9 mouse cellular contexts compared by ENCODE assay signal in genomic region chr12:70881340-70881739, GRCm38 (mm10). TPM values are rescaled to one million over a fixed set of nuclear protein-coding genes. Genes with fewer than 3 reads are reported as not detected.
A peak's percentile ranks its signal among the peaks of the same experiment; 100 is the strongest.
DNase-seq lines count a peak whose midpoint lies in the region; ATAC-seq and TF ChIP-seq lines count a peak whose summit lies in the region.
"Had no signal": no experiment of that assay in that cellular context is flagged by ENCODE, and none has a peak within 500 bp of the region (broad histone marks: within the 10 kb centered on the region; RNA-seq: fewer than 3 reads in every experiment).

No protein-coding gene starts in this region.

- peak overlapping the region; percentile 15 for H3K27ac ChIP-seq in neural tube, embryonic 15.5 days (replicated peaks)
- H3K27ac ChIP-seq in intestine, postnatal 0 days (ENCODE audit: low read depth, low read length), result no peak overlapping the region

- ATAC-seq in neural tube, embryonic 15.5 days (ENCODE audit: low FRiP score), result peak; percentile 79
- ATAC-seq in intestine, postnatal 0 days, result no peak
- ATAC-seq in inflammation-experienced regulatory T-cells, adult 6 months, result no peak

- no peak overlapping the region for H3K4me2 ChIP-seq in neural tube, embryonic 15.5 days
- no peak overlapping the region for H3K4me2 ChIP-seq in intestine, postnatal 0 days (replicated peaks; ENCODE audit: low read depth)

- 54% methylated on average over 12 of the region's 12 CpGs for WGBS in neural tube, embryonic 15.5 days
- WGBS in intestine, postnatal 0 days, result 75% methylated on average over 12 of the region's 12 CpGs

- peak; percentile 41 to 49 for DNase-seq in right cerebral cortex, postnatal 10 days (ENCODE audit: low spot score in 2 of 2)
- DNase-seq in right cerebral cortex, adult 2 months (ENCODE audit: low spot score in 2 of 2), result no peak
- DNase-seq in cerebellum, postnatal 14 days, result peak; percentile 97 to 98
- DNase-seq in kidney, adult 18-20 months, result peak; percentile 27
- DNase-seq in frontal cortex, postnatal 25 days (ENCODE audit: low spot score in 2 of 2), result no peak

- TF ChIP-seq CTCF in intestine, postnatal 0 days (IDR thresholded peaks at IDR 0.05; ENCODE audit: low read depth), result no peak

- H3K4me1 ChIP-seq in neural tube, embryonic 15.5 days, result peaks cover 25% of the 10 kb centered on the region
- H3K4me1 ChIP-seq in intestine, postnatal 0 days (replicated peaks; ENCODE audit: control insufficient read depth, insufficient read depth, low read length), result no peaks in the 10 kb centered on the region

- no peaks in the 10 kb centered on the region for H3K27me3 ChIP-seq in neural tube, embryonic 15.5 days (replicated peaks)
- no peaks in the 10 kb centered on the region for H3K27me3 ChIP-seq in intestine, postnatal 0 days (replicated peaks; ENCODE audit: control insufficient read depth, insufficient read depth, low read length)

- H3K9ac ChIP-seq in neural tube, embryonic 15.5 days (replicated peaks), result no peak overlapping the region
- no peak overlapping the region for H3K9ac ChIP-seq in intestine, postnatal 0 days (ENCODE audit: low read depth, low read length)

- H3K36me3 ChIP-seq in neural tube, embryonic 15.5 days, result peaks cover 10% of the 10 kb centered on the region
- peaks cover 9% of the 10 kb centered on the region; the same call in 1 of the 2 replicates for H3K36me3 ChIP-seq in intestine, postnatal 0 days (ENCODE audit: control insufficient read depth, insufficient read depth)

- no peak overlapping the region for H3K4me3 ChIP-seq in neural tube, embryonic 15.5 days (replicated peaks)
- no peak overlapping the region for H3K4me3 ChIP-seq in intestine, postnatal 0 days (ENCODE audit: low read depth, low read length)
- H3K4me3 ChIP-seq: erythroblast, embryonic 14.5 days had no signal

- H3K9me3 ChIP-seq in neural tube, embryonic 15.5 days (replicated peaks), result no peaks in the 10 kb centered on the region
- no peaks in the 10 kb centered on the region for H3K9me3 ChIP-seq in intestine, postnatal 0 days (ENCODE audit: control insufficient read depth)

RNA-seq across cellular contexts. Expression of gene Frmd6, which starts 56.0 kb away (rescaled TPM):
- polyA plus RNA-seq in neural tube, embryonic 15.5 days (2015; fragmentation: Nextera tagmentation; extraction: Ambion mirVana), result 9.3 and 13.3 TPM in 2 replicates
- polyA plus RNA-seq in intestine, postnatal 0 days (2015; fragmentation: Nextera tagmentation; extraction: Ambion mirVana), result 5.9 and 6.3 TPM in 2 replicates
- polyA plus RNA-seq in inflammation-experienced regulatory T-cells, adult 6 months (2017; shearing (Covaris generic)), result 10 to 100 TPM in 2 of 3 experiments, 1 to 10 TPM in 1; 9.1 to 17.7 (median 13.8) TPM

RNA-seq across cellular contexts. Expression of gene Actr10, which starts 56.3 kb away (rescaled TPM):
- 181 and 190 TPM in 2 replicates for polyA plus RNA-seq in neural tube, embryonic 15.5 days (2015; fragmentation: Nextera tagmentation; extraction: Ambion mirVana)
- polyA plus RNA-seq in intestine, postnatal 0 days (2015; fragmentation: Nextera tagmentation; extraction: Ambion mirVana), result 164 and 181 TPM in 2 replicates
- 100 to 1,000 TPM; 195 to 260 (median 256) TPM for polyA plus RNA-seq in inflammation-experienced regulatory T-cells, adult 6 months (2017; shearing (Covaris generic))

Comparison
In these comparisons a context has a peak if more than half of its experiments do, and no peak if none do; other contexts are left out.
1. DNase-seq: peak in right cerebral cortex, postnatal 10 days (2 of 2), cerebellum, postnatal 14 days (2 of 2) and kidney, adult 18-20 months (single experiment); none in right cerebral cortex, adult 2 months (0 of 2) and frontal cortex, postnatal 25 days (0 of 2).